Mouse (Mus musculus) intestine, postnatal 0 days (tissue): ENCODE measurements around the gene Slain2. TPM values are rescaled to one million over a fixed set of nuclear protein-coding genes. Genes with fewer than 3 reads are reported as not detected.
"Not testable (repeated sequence)": the region's sequence is repeated elsewhere in the genome, so short reads cannot be mapped to it uniquely, and the experiment has no call there.

Experiments
- ATAC-seq: fragments of 200-750 bp; cut with Nextera tagmentation; 2 replicates; pipeline ENCODE4 v1.8.0; 2017; ENCODE audit warnings: mild to moderate bottlenecking, moderate TSS enrichment, moderate library complexity
- H3K27ac ChIP-seq: fragments of 300-500 bp; sonication (generic); 2 replicates; pipeline ENCODE4 v1.5.1; 2014; ENCODE audit warnings: mild to moderate bottlenecking, low read depth, low read length, moderate library complexity
- H3K27me3 ChIP-seq: fragments of 300-500 bp; sonication (generic); replicated peaks from 2 replicates; pipeline ENCODE4 v1.6.1; 2014; ENCODE audit warnings: low read length, mixed read lengths; ENCODE audit not compliant: control insufficient read depth, insufficient read depth
- H3K36me3 ChIP-seq: fragments of 300-500 bp; sonication (generic); 2 replicates; pipeline ENCODE4 v1.6.1; 2014; ENCODE audit warnings: mild to moderate bottlenecking, moderate library complexity; ENCODE audit not compliant: control insufficient read depth, insufficient read depth
- H3K4me1 ChIP-seq: fragments of 300-500 bp; sonication (generic); replicated peaks from 2 replicates; pipeline ENCODE4 v1.6.1; 2014; ENCODE audit warnings: antibody characterized with exemption, low read length, mixed read lengths; ENCODE audit not compliant: control insufficient read depth, insufficient read depth
- H3K4me2 ChIP-seq: fragments of 300-500 bp; sonication (generic); replicated peaks from 2 replicates; pipeline ENCODE4 v1.6.1; 2014; ENCODE audit warnings: low read depth, mild to moderate bottlenecking, moderate library complexity
- H3K4me3 ChIP-seq: fragments of 300-500 bp; sonication (generic); 2 replicates; pipeline ENCODE4 v1.5.1; 2014; ENCODE audit warnings: low read depth, low read length
- H3K9ac ChIP-seq: fragments of 300-500 bp; sonication (generic); 2 replicates; pipeline ENCODE4 v1.6.1; 2014; ENCODE audit warnings: mild to moderate bottlenecking, low read depth, low read length
- H3K9me3 ChIP-seq: fragments of 300-500 bp; sonication (generic); 2 replicates; pipeline ENCODE4 v1.6.1; 2016; ENCODE audit warnings: mixed run types; ENCODE audit not compliant: control insufficient read depth
- CTCF ChIP-seq: sonication (generic); IDR thresholded peaks from 2 replicates; pipeline ENCODE4 v1.5.1; 2016; ENCODE audit warnings: low read depth, mild to moderate bottlenecking, control low read depth, antibody characterized with exemption, moderate library complexity
- WGBS: fragments of 180-500 bp; shearing (Covaris S2); extraction: QIAGEN DNeasy Blood & Tissue Kit; methylation state at CpG from one replicate; pipeline ENCODE4 v1.1.7; 2014; 5-methylcytosine and 5-hydroxymethylcytosine counted together
- polyA plus RNA-seq: library from polyadenylated mRNA; unstranded; fragments of >200 nt; fragmentation: Nextera tagmentation; extraction: Ambion mirVana; gene quantifications from 2 replicates; pipeline ENCODE4 v1.2.1, GENCODE M21; 2015

Gene Slain2
- polyA plus RNA-seq, 1 experiment from 2014 or later = 10.1 TPM

- H3K4me2 ChIP-seq = peak overlapping the region; percentile 66
- H3K36me3 ChIP-seq = no peaks in the 10 kb centered on the region
- no peaks in the 10 kb centered on the region for H3K9me3 ChIP-seq
- 44% methylated on average over 5 of the region's 5 CpGs for WGBS
- no peak for ATAC-seq
- H3K4me3 ChIP-seq = peak overlapping the region; percentile 43
- no peaks in the 10 kb centered on the region for H3K4me1 ChIP-seq
- H3K9ac ChIP-seq = no peak overlapping the region
- no peak overlapping the region for H3K27ac ChIP-seq
- TF ChIP-seq CTCF = no peak
- H3K27me3 ChIP-seq = peaks cover 13% of the 10 kb centered on the region
Observed at GRCm38 (mm10) chr5:73007582-73007959, 93.5 kb downstream of the Slain2 start.

GRCm38 (mm10) chr5:73008230-73008629, 94.1 kb downstream of the Slain2 start:
- H3K36me3 ChIP-seq, H3K4me3 ChIP-seq, H3K4me2 ChIP-seq, H3K27ac ChIP-seq, H3K4me1 ChIP-seq, H3K9me3 ChIP-seq, H3K9ac ChIP-seq: not testable (repeated sequence)
- WGBS = 28% methylated on average over 8 of the region's 8 CpGs
- peak; percentile 68 for TF ChIP-seq CTCF
- peak; percentile 53; the same call in 1 of the 2 replicates for ATAC-seq
- H3K27me3 ChIP-seq = peaks cover 13% of the 10 kb centered on the region

GRCm38 (mm10) chr5:73011806-73012205, 97.7 kb downstream of the Slain2 start:
- H3K4me1 ChIP-seq, H3K27ac ChIP-seq, ATAC-seq, H3K9ac ChIP-seq, H3K4me3 ChIP-seq, H3K36me3 ChIP-seq, H3K9me3 ChIP-seq, H3K4me2 ChIP-seq: not testable (repeated sequence)
- H3K27me3 ChIP-seq = peaks cover 17% of the 10 kb centered on the region
- 89% methylated on average over 14 of the region's 16 CpGs for WGBS

DNA sequence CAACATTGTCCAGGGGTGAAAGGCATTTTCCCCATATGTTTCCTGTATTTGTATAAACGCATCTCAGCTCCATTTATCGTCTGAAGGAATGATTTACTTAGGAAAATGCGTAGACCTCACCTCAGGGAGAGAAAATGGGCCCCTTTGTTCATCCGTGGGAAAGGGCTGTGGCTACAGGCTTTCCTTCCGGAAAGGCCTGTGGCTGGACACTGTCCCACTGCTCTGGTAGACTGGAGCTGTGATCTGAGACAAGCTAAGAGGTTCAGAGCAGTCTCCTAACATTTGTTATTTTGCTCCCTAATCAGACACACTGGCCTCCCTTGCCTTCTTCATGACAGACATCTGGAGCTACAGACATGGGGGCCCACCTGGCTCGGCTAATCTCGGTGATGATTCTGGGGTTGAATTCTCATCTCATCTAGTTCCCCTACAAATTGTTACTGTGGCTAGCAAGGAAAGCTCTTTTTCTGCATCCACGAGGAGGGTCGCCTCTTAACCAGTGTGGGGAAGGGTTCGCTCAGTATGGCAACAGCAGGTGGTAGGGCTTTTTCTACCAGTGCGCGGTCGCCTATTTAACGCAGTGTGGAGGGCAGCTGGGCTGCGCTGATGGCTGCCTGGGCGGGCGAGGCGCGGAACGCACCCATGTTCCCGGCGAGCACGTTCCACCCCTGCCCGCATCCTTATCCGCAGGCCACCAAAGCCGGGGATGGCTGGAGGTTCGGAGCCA, 98.9 kb downstream of the Slain2 start:
- not testable (repeated sequence) for H3K9ac ChIP-seq, ATAC-seq, H3K9me3 ChIP-seq, H3K36me3 ChIP-seq, H3K27ac ChIP-seq, H3K27me3 ChIP-seq, H3K4me1 ChIP-seq
- H3K4me3 ChIP-seq = peak overlapping the region; percentile 37
- H3K4me2 ChIP-seq = peak overlapping the region; percentile 68
- 30% methylated on average over 21 of the region's 27 CpGs for WGBS

- not testable (repeated sequence) for H3K36me3 ChIP-seq, H3K27me3 ChIP-seq, H3K9ac ChIP-seq, H3K27ac ChIP-seq, H3K9me3 ChIP-seq, H3K4me1 ChIP-seq
- ATAC-seq = peak; percentile 45; the same call in 1 of the 2 replicates
- peak overlapping the region; percentile 68 for H3K4me2 ChIP-seq
- 2% methylated on average over 41 of the region's 65 CpGs for WGBS
- H3K4me3 ChIP-seq = peak overlapping the region; percentile 37
Observed at GRCm38 (mm10) chr5:73013611-73014287, 99.6 kb downstream of the Slain2 start.

GRCm38 (mm10) chr5:73014745-73015144, 100.6 kb downstream of the Slain2 start:
- WGBS = 59% methylated on average over 9 of the region's 9 CpGs
- H3K4me3 ChIP-seq = no peak overlapping the region
- TF ChIP-seq CTCF = no peak
- H3K9ac ChIP-seq = no peak overlapping the region
- no peak overlapping the region for H3K4me2 ChIP-seq
- 0 out of 2 replicates have a peak, but pooled peaks cover 4% of the 10 kb centered on the region for H3K36me3 ChIP-seq
- H3K4me1 ChIP-seq = no peaks in the 10 kb centered on the region
- ATAC-seq = no peak
- peaks cover 4% of the 10 kb centered on the region; the same call in 1 of the 2 replicates for H3K27me3 ChIP-seq
- no peaks in the 10 kb centered on the region for H3K9me3 ChIP-seq
- no peak overlapping the region for H3K27ac ChIP-seq
